Mouse (Mus musculus) intestine, postnatal 0 days (tissue): ENCODE data around the gene Kncn. TPM values are rescaled to one million over a fixed set of nuclear protein-coding genes. Genes with fewer than 3 reads are reported as not detected.

Experiments used
- ATAC-seq: fragments of 200-750 bp; cut with Nextera tagmentation; 2 replicates; pipeline ENCODE4 v1.8.0; 2017; ENCODE audit warnings: mild to moderate bottlenecking, moderate TSS enrichment, moderate library complexity
- H3K27ac ChIP-seq: fragments of 300-500 bp; sonication (generic); 2 replicates; pipeline ENCODE4 v1.5.1; 2014; ENCODE audit warnings: mild to moderate bottlenecking, low read depth, low read length, moderate library complexity
- H3K27me3 ChIP-seq: fragments of 300-500 bp; sonication (generic); replicated peaks from 2 replicates; pipeline ENCODE4 v1.6.1; 2014; ENCODE audit warnings: low read length, mixed read lengths; ENCODE audit not compliant: control insufficient read depth, insufficient read depth
- H3K36me3 ChIP-seq: fragments of 300-500 bp; sonication (generic); 2 replicates; pipeline ENCODE4 v1.6.1; 2014; ENCODE audit warnings: mild to moderate bottlenecking, moderate library complexity; ENCODE audit not compliant: control insufficient read depth, insufficient read depth
- H3K4me1 ChIP-seq: fragments of 300-500 bp; sonication (generic); replicated peaks from 2 replicates; pipeline ENCODE4 v1.6.1; 2014; ENCODE audit warnings: antibody characterized with exemption, low read length, mixed read lengths; ENCODE audit not compliant: control insufficient read depth, insufficient read depth
- H3K4me2 ChIP-seq: fragments of 300-500 bp; sonication (generic); replicated peaks from 2 replicates; pipeline ENCODE4 v1.6.1; 2014; ENCODE audit warnings: low read depth, mild to moderate bottlenecking, moderate library complexity
- H3K4me3 ChIP-seq: fragments of 300-500 bp; sonication (generic); 2 replicates; pipeline ENCODE4 v1.5.1; 2014; ENCODE audit warnings: low read depth, low read length
- H3K9ac ChIP-seq: fragments of 300-500 bp; sonication (generic); 2 replicates; pipeline ENCODE4 v1.6.1; 2014; ENCODE audit warnings: mild to moderate bottlenecking, low read depth, low read length
- H3K9me3 ChIP-seq: fragments of 300-500 bp; sonication (generic); 2 replicates; pipeline ENCODE4 v1.6.1; 2016; ENCODE audit warnings: mixed run types; ENCODE audit not compliant: control insufficient read depth
- CTCF ChIP-seq: sonication (generic); IDR thresholded peaks from 2 replicates; pipeline ENCODE4 v1.5.1; 2016; ENCODE audit warnings: low read depth, mild to moderate bottlenecking, control low read depth, antibody characterized with exemption, moderate library complexity
- WGBS: fragments of 180-500 bp; shearing (Covaris S2); extraction: QIAGEN DNeasy Blood & Tissue Kit; methylation state at CpG from one replicate; pipeline ENCODE4 v1.1.7; 2014; 5-methylcytosine and 5-hydroxymethylcytosine counted together
- polyA plus RNA-seq: library from polyadenylated mRNA; unstranded; fragments of >200 nt; fragmentation: Nextera tagmentation; extraction: Ambion mirVana; gene quantifications from 2 replicates; pipeline ENCODE4 v1.2.1, GENCODE M21; 2015

Gene Kncn
- polyA plus RNA-seq, 1 experiment from 2014 or later = not detected

DNA sequence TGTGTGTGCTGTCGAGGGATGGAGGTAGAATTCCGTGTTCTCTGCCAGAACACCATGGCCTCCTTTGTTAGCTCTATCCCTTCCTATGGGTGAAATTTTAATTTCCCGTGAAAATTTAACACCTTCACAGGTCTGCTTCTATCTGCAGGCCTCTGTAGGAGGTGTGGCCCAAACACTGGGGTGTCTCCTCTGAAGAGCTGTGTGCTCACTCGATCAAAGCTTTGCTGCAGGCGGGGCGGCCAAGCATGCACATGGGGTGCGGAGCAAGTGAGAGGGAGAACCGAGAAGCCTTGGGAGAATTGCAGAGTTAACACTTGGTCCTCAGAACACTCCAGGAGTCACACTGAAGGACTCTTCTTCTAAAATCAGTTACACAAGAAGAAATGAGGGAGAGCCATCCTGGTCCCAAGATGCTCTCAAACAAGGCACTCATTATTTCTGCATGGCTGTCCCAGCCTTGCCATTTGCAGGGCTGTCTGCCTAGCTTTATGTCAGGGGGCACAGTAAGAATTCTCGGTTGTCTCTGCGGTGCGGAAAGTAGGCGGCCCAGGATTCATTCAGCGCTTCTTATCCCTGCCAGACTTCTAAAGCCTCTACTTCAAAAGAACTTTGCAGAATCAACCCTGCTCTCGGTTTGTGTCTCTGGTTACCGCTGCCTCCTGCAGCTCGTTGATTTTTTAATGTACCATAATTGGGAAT lies 14.5 kb upstream of the Kncn start:
- no peaks in the 10 kb centered on the region for H3K27me3 ChIP-seq
- no peak overlapping the region for H3K4me3 ChIP-seq
- WGBS = 67% methylated on average over 16 of the region's 16 CpGs
- no peaks in the 10 kb centered on the region for H3K4me1 ChIP-seq
- no peaks in the 10 kb centered on the region for H3K9me3 ChIP-seq
- no peak for ATAC-seq
- H3K9ac ChIP-seq = no peak overlapping the region
- no peak overlapping the region for H3K4me2 ChIP-seq
- no peak overlapping the region for H3K27ac ChIP-seq
- H3K36me3 ChIP-seq = peaks cover 55% of the 10 kb centered on the region
- no peak for TF ChIP-seq CTCF

DNA sequence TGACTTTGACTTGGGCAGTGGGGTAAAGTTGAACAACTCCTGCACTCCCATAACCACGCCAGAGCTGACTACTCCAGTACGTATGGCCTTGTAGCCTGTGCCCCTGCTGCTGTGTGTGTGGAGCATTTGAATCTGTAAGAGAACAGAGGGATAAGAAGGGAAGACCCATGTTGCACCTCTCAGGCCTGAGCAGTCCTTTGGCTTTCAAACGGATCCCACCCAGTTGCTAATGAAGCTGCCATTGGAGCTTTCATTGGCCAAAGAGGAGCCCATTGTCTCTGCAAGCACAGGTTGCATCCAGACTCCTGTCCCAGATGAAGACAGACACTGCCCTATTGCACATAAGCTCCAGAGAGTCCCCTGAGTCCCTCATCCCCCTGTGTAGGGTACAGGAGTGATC lies 11.0 kb upstream of the Kncn start:
- Histone ChIP-seq H3K36me3 (peaks cover 68% of the 10 kb centered on the region), H3K4me2 (no peak overlapping the region), H3K4me3 (no peak overlapping the region), H3K27me3 (no peaks in the 10 kb centered on the region), H3K27ac (no peak overlapping the region), H3K9ac (no peak overlapping the region), H3K9me3 (no peaks in the 10 kb centered on the region), H3K4me1 (no peaks in the 10 kb centered on the region; the same call in 1 of the 2 replicates)
- 87% methylated on average over 3 of the region's 3 CpGs for WGBS
- ATAC-seq = no peak
- no peak for TF ChIP-seq CTCF

- H3K4me1 ChIP-seq = no peaks in the 10 kb centered on the region; the same call in 1 of the 2 replicates
- no peak overlapping the region for H3K4me2 ChIP-seq
- H3K9ac ChIP-seq = no peak overlapping the region
- no peak overlapping the region for H3K4me3 ChIP-seq
- no peak for ATAC-seq
- peaks cover 37% of the 10 kb centered on the region for H3K36me3 ChIP-seq
- H3K27ac ChIP-seq = no peak overlapping the region
- no peaks in the 10 kb centered on the region for H3K27me3 ChIP-seq
- no peak for TF ChIP-seq CTCF
- 29% methylated on average over 11 of the region's 11 CpGs for WGBS
- no peaks in the 10 kb centered on the region for H3K9me3 ChIP-seq
These were observed 6.0 kb upstream of the Kncn start for GRCm38 (mm10) chr4:115878216-115878678.

GRCm38 (mm10) chr4:115878828-115879227 lies 5.4 kb upstream of the Kncn start:
- Histone ChIP-seq H3K36me3 (peaks cover 33% of the 10 kb centered on the region; the same call in 1 of the 2 replicates), H3K4me1 (no peaks in the 10 kb centered on the region; the same call in 1 of the 2 replicates), H3K4me2 (no peak overlapping the region), H3K27me3 (no peaks in the 10 kb centered on the region), H3K4me3 (no peak overlapping the region), H3K9me3 (no peaks in the 10 kb centered on the region), H3K27ac (no peak overlapping the region), H3K9ac (no peak overlapping the region)
- TF ChIP-seq CTCF = no peak
- no peak for ATAC-seq
- 58% methylated on average over 9 of the region's 9 CpGs for WGBS

GRCm38 (mm10) chr4:115881183-115881582 lies 3.0 kb upstream of the Kncn start:
- Histone ChIP-seq H3K9ac (no peak overlapping the region), H3K4me3 (no peak overlapping the region), H3K27me3 (no peaks in the 10 kb centered on the region), H3K36me3 (0 out of 2 replicates have a peak, but pooled peaks cover 19% of the 10 kb centered on the region), H3K4me1 (no peaks in the 10 kb centered on the region), H3K4me2 (no peak overlapping the region), H3K27ac (no peak overlapping the region), H3K9me3 (no peaks in the 10 kb centered on the region)
- ATAC-seq = no peak
- TF ChIP-seq CTCF = no peak
- 28% methylated on average over 1 of the region's 1 CpGs for WGBS

DNA sequence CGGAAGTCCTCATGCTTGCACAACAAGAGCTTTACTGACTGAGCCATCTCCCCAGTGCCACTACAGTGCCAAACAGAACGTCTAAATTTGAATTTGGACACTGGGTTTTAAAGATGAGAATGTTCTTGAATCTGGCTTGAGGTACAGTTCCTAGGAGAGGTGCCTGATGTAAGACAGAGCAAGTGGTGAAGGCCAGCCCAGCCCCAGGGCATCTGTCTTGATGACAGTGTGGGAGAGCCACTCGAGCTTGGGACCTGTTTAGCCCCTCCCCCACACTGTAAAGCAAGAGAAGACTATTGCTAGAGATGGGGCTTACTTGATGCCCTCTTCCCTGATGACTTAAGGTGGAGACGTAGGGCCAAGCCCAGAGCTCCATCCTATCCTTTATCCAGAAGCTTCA lies 2.0 kb upstream of the Kncn start:
- no peak for TF ChIP-seq CTCF
- WGBS = 53% methylated on average over 4 of the region's 4 CpGs
- ATAC-seq = no peak

More for the DNA sequence above, 2.0 kb upstream of the Kncn start:
- Histone ChIP-seq H3K36me3 (0 out of 2 replicates have a peak, but pooled peaks cover 11% of the 10 kb centered on the region), H3K9ac (no peak overlapping the region), H3K4me1 (no peaks in the 10 kb centered on the region), H3K4me2 (no peak overlapping the region), H3K9me3 (no peaks in the 10 kb centered on the region), H3K27me3 (no peaks in the 10 kb centered on the region), H3K4me3 (no peak overlapping the region), H3K27ac (no peak overlapping the region)
